Mouse (Mus musculus): ENCODE results near the gene Gsta3.

DNA sequence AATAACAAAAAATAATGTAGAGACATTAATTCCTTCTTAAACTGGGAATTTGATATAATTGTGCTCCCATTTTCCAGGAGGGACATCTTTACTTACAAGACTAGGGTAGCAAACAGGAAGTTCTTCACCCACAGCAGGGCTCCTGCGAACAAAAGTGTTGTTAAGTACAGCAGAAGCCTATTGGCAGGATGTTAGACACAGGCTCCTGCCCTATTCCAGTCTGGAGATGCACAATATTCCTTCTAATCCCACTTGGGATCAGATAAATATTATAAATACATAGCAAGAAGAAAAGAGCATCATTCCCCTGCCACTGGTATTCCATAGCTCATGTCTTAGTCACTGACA lies 12.9 kb downstream of the Gsta3 start:
- no peak for TF ChIP-seq CTCF (IDR thresholded peaks at IDR 0.05; ENCODE audit: insufficient read depth, low read depth, low read length)
- TF ChIP-seq POLR2A (IDR thresholded peaks at IDR 0.05; ENCODE audit: insufficient read depth, low read depth, low read length) = no peak

All from olfactory bulb, adult 2 months (tissue).